Mouse (Mus musculus) heart, adult 2 months (tissue): Measurements from ENCODE around the gene Foxp1.

ENCODE experiments used
- CTCF ChIP-seq: fragments of 200-600 bp; IDR thresholded peaks from 2 replicates; pipeline ENCODE4 v1.8.1; 2022; ENCODE audit warnings: antibody characterized with exemption, mild to moderate bottlenecking, moderate library complexity
- EP300 ChIP-seq: fragments of 200-500 bp; IDR thresholded peaks from 2 replicates; pipeline ENCODE4 v1.6.1; 2011; ENCODE audit warnings: low read depth, low read length, control low read depth; ENCODE audit not compliant: insufficient read depth
- POLR2A ChIP-seq: fragments of 200-500 bp; IDR thresholded peaks from 2 replicates; pipeline ENCODE4 v1.6.1; 2011; ENCODE audit warnings: mild to moderate bottlenecking, low read depth, low read length, control low read depth; ENCODE audit not compliant: insufficient read depth

DNA sequence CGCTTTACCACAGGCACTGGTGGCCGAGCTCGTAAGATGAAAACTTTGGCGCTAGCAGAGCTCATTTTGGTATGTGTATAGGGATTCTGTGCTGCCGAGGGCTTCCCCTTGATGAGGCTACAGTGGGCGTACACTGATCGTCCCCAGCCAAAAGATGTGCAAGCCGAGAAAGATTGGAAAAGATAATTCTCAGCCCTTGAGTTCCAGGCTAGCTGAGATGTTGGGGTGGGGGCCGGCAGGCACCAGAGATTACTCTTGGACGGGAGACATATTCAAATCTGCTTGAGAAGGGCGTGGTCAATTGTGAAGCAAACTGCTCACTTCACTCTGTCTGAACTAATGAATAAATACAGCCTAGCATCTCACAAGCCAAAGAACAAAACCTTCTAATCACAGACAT, 319.3 kb downstream of the Foxp1 start:
- TF ChIP-seq POLR2A (no peak), CTCF (no peak), EP300 (no peak)
